Mouse (Mus musculus) erythroblast, embryonic 14.5 days (primary cell): ENCODE data around the gene Sncg.

Experiments used
- GATA1 ChIP-seq: IDR thresholded peaks from 2 replicates; pipeline ENCODE4 v1.6.1; 2012; ENCODE audit warnings: low read length, inconsistent platforms, mixed read lengths
- TAL1 ChIP-seq: IDR thresholded peaks from 3 replicates; pipeline ENCODE4 v1.6.1; 2012; ENCODE audit warnings: low read length, inconsistent platforms, mixed read lengths

GRCm38 (mm10) chr14:34393295-34393694 is 18.7 kb upstream of the Sncg start:
- TF ChIP-seq TAL1: no peak
- TF ChIP-seq GATA1: no peak
